Mouse (Mus musculus) limb, embryonic 14.5 days (tissue): ENCODE results near the gene Esyt1. TPM values are rescaled to one million over a fixed set of nuclear protein-coding genes. Genes with fewer than 3 reads are reported as not detected.
"Not testable (repeated sequence)": the region's sequence is repeated elsewhere in the genome, so short reads cannot be mapped to it uniquely, and the experiment has no call there.

Experiments
- ATAC-seq: fragments of 200-750 bp; cut with Nextera tagmentation; 2 replicates; pipeline ENCODE4 v1.8.0; 2017; ENCODE audit warnings: low read depth, moderate number of reproducible peaks, moderate TSS enrichment; ENCODE audit not compliant: low FRiP score
- DNase-seq: peaks from one replicate; pipeline ENCODE4 v3.0.0-alpha.2; 2015; ENCODE audit warnings: low spot score
- H3K27ac ChIP-seq: fragments of 300-500 bp; sonication (generic); replicated peaks from 2 replicates; pipeline ENCODE4 v1.5.1; 2014; ENCODE audit warnings: low read depth, mild to moderate bottlenecking, low read length, moderate library complexity, mixed read lengths
- H3K27me3 ChIP-seq: fragments of 300-500 bp; sonication (generic); 2 replicates; pipeline ENCODE4 v1.6.1; 2014; ENCODE audit warnings: low read length, mixed read lengths; ENCODE audit not compliant: control insufficient read depth, insufficient read depth
- H3K36me3 ChIP-seq: fragments of 300-500 bp; sonication (generic); 2 replicates; pipeline ENCODE4 v1.6.1; 2014; ENCODE audit warnings: mild to moderate bottlenecking, low read length, moderate library complexity, mixed read lengths; ENCODE audit not compliant: control insufficient read depth, insufficient read depth
- H3K4me1 ChIP-seq: fragments of 300-500 bp; sonication (generic); 2 replicates; pipeline ENCODE4 v1.6.1; 2014; ENCODE audit warnings: antibody characterized with exemption, low read length, mixed read lengths; ENCODE audit not compliant: control insufficient read depth, insufficient read depth
- H3K4me2 ChIP-seq: fragments of 300-500 bp; sonication (generic); replicated peaks from 2 replicates; pipeline ENCODE4 v1.6.1; 2014; ENCODE audit warnings: low read depth, mild to moderate bottlenecking, low read length, moderate library complexity; ENCODE audit not compliant: severe bottlenecking
- H3K4me3 ChIP-seq: fragments of 300-500 bp; sonication (generic); replicated peaks from 2 replicates; pipeline ENCODE4 v1.5.1; 2014; ENCODE audit warnings: low read length
- H3K9ac ChIP-seq: fragments of 300-500 bp; sonication (generic); 2 replicates; pipeline ENCODE4 v1.6.1; 2014; ENCODE audit warnings: mild to moderate bottlenecking, low read depth, low read length, moderate library complexity; ENCODE audit not compliant: severe bottlenecking
- H3K9me3 ChIP-seq: fragments of 300-500 bp; sonication (generic); 2 replicates; pipeline ENCODE4 v1.6.1; 2016; ENCODE audit warnings: low read length; ENCODE audit not compliant: control insufficient read depth
- POLR2A ChIP-seq: fragments of 200-500 bp; IDR thresholded peaks from 2 replicates; pipeline ENCODE4 v1.8.0; 2012; ENCODE audit warnings: inconsistent platforms, mild to moderate bottlenecking, moderate library complexity, borderline replicate concordance; ENCODE audit not compliant: insufficient read depth, insufficient read length; ENCODE audit errors: extremely low read depth
- WGBS: fragments of 180-500 bp; shearing (Covaris S2); extraction: QIAGEN DNeasy Blood & Tissue Kit; methylation state at CpG from one replicate; pipeline ENCODE4 v1.1.7; 2014; 5-methylcytosine and 5-hydroxymethylcytosine counted together
- polyA plus RNA-seq, 2 experiments: library from polyadenylated mRNA; depleted of rRNA in 1 of 2; stranded (reverse) in 1 of 2; unstranded in 1 of 2; fragments of >200 nt; fragmentation: Nextera tagmentation in 1 of 2; extraction: Ambion mirVana in 1 of 2; gene quantifications; 2 replicates each; pipeline versions ENCODE4 v1.2.1 to v1.2.3; 2012 to 2014

Esyt1 gene
- polyA plus RNA-seq, 2 experiments: 37.9 to 51.3 TPM

DNA sequence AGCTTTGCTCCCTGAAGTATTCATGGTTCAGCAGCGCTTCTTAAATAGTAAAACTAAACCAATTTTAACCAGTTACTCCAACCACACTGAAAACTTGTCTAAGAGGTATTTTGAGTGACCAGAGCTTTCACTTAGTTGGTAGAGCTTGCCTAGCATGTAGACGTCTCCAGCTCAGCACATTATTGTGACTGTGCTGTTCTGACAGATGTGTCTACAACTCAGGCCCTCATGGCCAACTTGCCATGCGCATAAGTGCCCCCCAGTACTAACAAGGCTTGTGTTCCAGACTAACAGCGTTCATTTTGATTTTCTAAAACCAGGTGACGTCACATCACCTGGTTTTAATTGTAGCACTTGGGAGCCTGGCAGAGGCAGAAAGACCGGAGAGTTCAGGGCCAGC, 31.3 kb upstream of the Esyt1 start:
- ATAC-seq (no peak), DNase-seq (no peak)
- Histone ChIP-seq H3K4me3 (no peak overlapping the region), H3K36me3 (peaks cover 51% of the 10 kb centered on the region), H3K4me2 (no peak overlapping the region), H3K9ac (no peak overlapping the region), H3K27me3 (no peaks in the 10 kb centered on the region), H3K27ac (no peak overlapping the region), H3K4me1 (no peaks in the 10 kb centered on the region), H3K9me3 (no peaks in the 10 kb centered on the region)
- WGBS: 66% methylated on average over 6 of the region's 6 CpGs
- no peak for TF ChIP-seq POLR2A

DNA sequence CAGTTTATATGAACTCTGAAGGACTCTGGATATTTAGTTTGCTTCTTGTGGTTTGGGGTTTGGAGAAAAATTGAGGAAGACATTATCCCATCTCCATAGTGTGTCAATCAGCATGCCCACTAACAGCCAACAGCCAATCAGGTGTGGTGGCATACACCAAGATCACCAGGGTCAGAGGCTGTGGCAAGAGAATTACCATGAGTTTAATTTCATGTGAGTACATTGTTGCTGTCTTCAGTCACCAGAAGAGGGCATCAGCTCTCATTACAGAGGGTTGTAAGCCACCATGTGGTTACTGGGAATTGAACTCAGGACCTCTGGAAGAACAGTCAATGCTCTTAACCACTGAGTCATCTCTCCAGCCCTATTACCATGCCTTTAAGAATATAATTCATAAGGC, 30.6 kb upstream of the Esyt1 start:
- TF ChIP-seq POLR2A: no peak
- Histone ChIP-seq H3K27me3 (no peaks in the 10 kb centered on the region), H3K9ac (no peak overlapping the region), H3K9me3 (no peaks in the 10 kb centered on the region), H3K4me1 (no peaks in the 10 kb centered on the region), H3K4me2 (no peak overlapping the region), H3K36me3 (peaks cover 44% of the 10 kb centered on the region), H3K4me3 (no peak overlapping the region), H3K27ac (no peak overlapping the region)
- ATAC-seq (no peak), DNase-seq (no peak)

DNA sequence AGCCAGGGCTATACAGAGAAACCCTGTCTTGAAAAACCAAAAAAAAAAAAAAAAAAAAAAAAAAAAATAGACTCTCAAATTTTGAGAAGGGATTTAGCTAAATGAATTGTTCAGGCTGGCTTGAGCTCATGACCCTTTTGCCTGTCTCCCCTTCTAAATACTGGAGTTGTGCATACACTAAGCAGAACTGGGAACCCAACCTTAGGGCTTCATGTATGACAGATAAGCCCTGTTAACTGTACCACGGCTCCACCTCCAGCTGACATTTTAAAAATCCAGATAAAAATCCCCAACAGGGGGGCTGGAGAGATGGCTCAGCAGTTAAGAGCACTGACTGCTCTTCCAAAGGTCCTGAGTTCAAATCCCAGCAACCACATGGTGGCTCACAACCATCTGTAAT, 29.9 kb upstream of the Esyt1 start:
- 81% methylated on average over 1 of the region's 1 CpGs for WGBS
- not testable (repeated sequence) for ATAC-seq

DNA sequence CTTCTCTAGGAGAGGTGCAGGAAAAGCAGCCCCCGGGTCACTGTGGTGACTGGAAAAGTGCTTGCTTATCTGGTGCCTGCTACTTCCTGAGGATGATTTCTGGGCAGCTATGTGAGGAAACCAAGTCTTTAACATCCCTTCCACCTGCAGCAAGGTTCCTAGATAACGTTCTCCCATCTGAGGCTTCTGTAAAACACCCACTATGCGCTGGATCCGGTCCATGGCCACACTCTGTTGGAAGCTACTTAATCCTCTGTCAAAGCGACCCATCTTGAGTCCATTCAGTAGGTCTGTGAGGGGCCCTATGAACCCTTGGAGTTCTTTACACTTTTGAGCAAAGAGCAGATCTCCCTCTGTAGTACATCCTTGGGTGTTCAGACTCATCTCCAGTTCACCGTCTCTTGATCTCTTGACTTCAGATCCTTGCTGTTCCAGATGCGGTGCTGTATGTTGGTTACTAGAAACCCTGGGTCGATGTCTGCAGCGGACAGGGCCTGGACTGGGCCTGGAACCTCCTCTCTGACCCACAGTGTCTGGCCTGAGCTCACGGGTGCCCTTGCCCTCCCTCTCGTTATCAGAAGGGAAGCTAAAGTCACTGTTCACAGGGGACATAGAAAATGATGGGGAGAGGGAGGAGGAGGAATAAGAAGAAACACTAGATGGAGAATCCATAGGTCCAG, 24.6 kb upstream of the Esyt1 start:
- H3K36me3 ChIP-seq, H3K9me3 ChIP-seq, H3K4me2 ChIP-seq, H3K4me3 ChIP-seq, H3K27ac ChIP-seq, H3K4me1 ChIP-seq, H3K9ac ChIP-seq, H3K27me3 ChIP-seq, ATAC-seq, DNase-seq: not testable (repeated sequence)
- 89% methylated on average over 11 of the region's 11 CpGs for WGBS

More for the DNA sequence above, 29.9 kb upstream of the Esyt1 start:
- H3K27me3 ChIP-seq, DNase-seq, H3K9ac ChIP-seq, H3K4me3 ChIP-seq, H3K27ac ChIP-seq, H3K4me2 ChIP-seq, H3K9me3 ChIP-seq, H3K4me1 ChIP-seq: not testable (repeated sequence)
- peaks cover 37% of the 10 kb centered on the region for H3K36me3 ChIP-seq

DNA sequence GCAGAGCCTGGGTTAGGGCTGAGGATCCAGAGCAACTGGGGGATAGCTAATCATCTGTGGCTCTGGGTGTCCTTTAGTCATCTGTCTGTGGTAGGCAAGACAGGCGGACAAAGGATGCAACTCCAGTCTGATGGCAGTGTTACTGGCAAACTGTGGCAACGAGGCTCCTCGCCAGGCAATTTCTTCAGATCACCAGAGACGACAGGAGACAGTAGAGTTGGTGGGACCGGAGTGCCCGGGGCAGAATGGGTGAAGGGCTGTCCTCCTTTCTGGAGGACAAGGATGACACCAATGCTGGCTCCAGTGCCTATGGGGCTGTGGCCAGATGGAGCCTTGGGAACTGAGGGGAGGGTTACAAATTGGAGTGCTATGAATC, 24.0 kb upstream of the Esyt1 start:
- not testable (repeated sequence) for H3K36me3 ChIP-seq, H3K27me3 ChIP-seq, H3K9me3 ChIP-seq, ATAC-seq, DNase-seq, H3K4me3 ChIP-seq, H3K27ac ChIP-seq, H3K4me1 ChIP-seq, H3K4me2 ChIP-seq, H3K9ac ChIP-seq
- WGBS: 76% methylated on average over 6 of the region's 6 CpGs
